ENCODE assay signal across 8 mouse cellular contexts in the genomic region with DNA sequence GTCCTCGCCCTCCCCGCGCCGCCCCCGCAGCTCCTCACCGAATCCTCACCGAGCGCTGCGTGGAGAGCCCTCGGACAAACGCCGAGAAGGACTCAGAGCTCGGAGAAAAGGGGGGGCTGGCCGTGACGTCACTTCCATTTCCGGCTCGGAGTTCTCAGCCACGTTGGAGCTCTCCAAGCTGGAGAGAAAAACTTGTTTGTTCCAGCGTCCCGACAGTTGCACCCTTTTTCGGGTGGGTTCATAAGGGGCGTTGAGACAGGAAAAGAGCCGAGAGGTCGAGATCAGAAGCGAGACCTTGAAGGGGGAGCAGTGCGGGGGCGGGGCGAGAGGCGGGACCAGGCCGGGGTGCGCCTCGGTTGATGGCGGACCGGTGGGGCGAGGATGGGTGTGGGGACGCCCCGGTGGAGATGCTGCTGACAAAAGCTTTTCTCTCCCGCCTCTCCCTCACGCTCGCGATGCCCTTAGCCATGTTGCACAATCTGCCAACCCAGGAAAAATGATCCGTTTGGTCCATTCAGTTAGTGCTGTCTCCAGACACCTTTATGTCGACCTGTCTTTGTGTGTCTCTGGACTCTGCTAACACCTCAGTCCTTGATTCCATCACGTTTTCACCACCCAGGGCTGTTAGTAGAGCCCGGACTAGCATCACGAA. TPM values are rescaled to one million over a fixed set of nuclear protein-coding genes. Genes with fewer than 3 reads are reported as not detected.
A peak's percentile ranks its signal among the peaks of the same experiment; 100 is the strongest.
DNase-seq lines count a peak whose midpoint lies in the region; ATAC-seq and TF ChIP-seq lines count a peak whose summit lies in the region.

A gene (minus strand): TSS at position 112 of the 652 bp plus-strand sequence.

- peak; percentile 91 for ATAC-seq in hindbrain, embryonic 12.5 days (ENCODE audit: low FRiP score)
- ATAC-seq in lung, postnatal 0 days = peak; percentile 91

- no peak for TF ChIP-seq CTCF in lung, postnatal 0 days (IDR thresholded peaks at IDR 0.05)

- peaks cover 17% of the 10 kb centered on the region; the same call in 1 of the 2 replicates for H3K36me3 ChIP-seq in hindbrain, embryonic 12.5 days
- no peaks in the 10 kb centered on the region for H3K36me3 ChIP-seq in lung, postnatal 0 days (ENCODE audit: insufficient read depth, low read length)

- peaks cover 32% of the 10 kb centered on the region for H3K4me1 ChIP-seq in hindbrain, embryonic 12.5 days
- H3K4me1 ChIP-seq in lung, postnatal 0 days (ENCODE audit: insufficient read depth, low read depth, low read length) = peaks cover 13% of the 10 kb centered on the region; the same call in 1 of the 2 replicates

- H3K27ac ChIP-seq in hindbrain, embryonic 12.5 days = peak within 1 kb of the TSS; percentile 97
- H3K27ac ChIP-seq in lung, postnatal 0 days (ENCODE audit: low read length) = peak within 1 kb of the TSS; percentile 91

- peak within 1 kb of the TSS; percentile 64 for H3K4me2 ChIP-seq in hindbrain, embryonic 12.5 days (replicated peaks)
- H3K4me2 ChIP-seq in lung, postnatal 0 days (replicated peaks; ENCODE audit: low read depth, low read length) = peak within 1 kb of the TSS; percentile 73

- TF ChIP-seq EP300 in lung, postnatal 0 days (IDR thresholded peaks at IDR 0.05) = peak; percentile 27; the same call in 1 of the 2 replicates

- H3K4me3 ChIP-seq in hindbrain, embryonic 12.5 days = peak within 1 kb of the TSS; percentile 73
- peak within 1 kb of the TSS; percentile 87 for H3K4me3 ChIP-seq in lung, postnatal 0 days (ENCODE audit: low read depth, low read length)

- under 1% methylated on average over 45 of the region's 46 CpGs for WGBS in hindbrain, embryonic 12.5 days
- under 1% methylated on average over 44 of the region's 46 CpGs for WGBS in lung, postnatal 0 days

- H3K9ac ChIP-seq in hindbrain, embryonic 12.5 days = peak within 1 kb of the TSS; percentile 85
- H3K9ac ChIP-seq in lung, postnatal 0 days (replicated peaks; ENCODE audit: low read depth) = peak within 1 kb of the TSS; percentile 95

- no peaks in the 10 kb centered on the region; the same call in 1 of the 2 replicates for H3K27me3 ChIP-seq in hindbrain, embryonic 12.5 days
- no peaks in the 10 kb centered on the region for H3K27me3 ChIP-seq in lung, postnatal 0 days (replicated peaks; ENCODE audit: insufficient read depth, low read length)

- DNase-seq in NIH3T3 (ENCODE audit: low read depth) = peak; percentile 92
- peak; percentile 97 for DNase-seq in cerebellum, postnatal 10 days
- DNase-seq in frontal cortex, postnatal 10 days (ENCODE audit: low spot score in 2 of 2) = peak; percentile 88 to 91
- DNase-seq in layer of hippocampus, postnatal 10 days (ENCODE audit: low spot score in 2 of 2) = peak; percentile 93 to 94
- peak; percentile 93 for DNase-seq in lung, postnatal 0 days (ENCODE audit: low spot score)
- DNase-seq in ovary, postnatal 10 days (ENCODE audit: low spot score) = peak; percentile 93
- peak; percentile 88 for DNase-seq in thymus, postnatal 0 days (ENCODE audit: low spot score)

- H3K9me3 ChIP-seq in hindbrain, embryonic 12.5 days (replicated peaks) = no peaks in the 10 kb centered on the region
- no peaks in the 10 kb centered on the region for H3K9me3 ChIP-seq in lung, postnatal 0 days (ENCODE audit: low read length)

RNA-seq across cellular contexts. Expression of the gene that starts here (rescaled TPM):
- polyA plus RNA-seq in hindbrain, embryonic 12.5 days (2016; fragmentation: Nextera tagmentation; extraction: Ambion mirVana) = 151 and 155 TPM in 2 replicates
- total RNA-seq in layer of hippocampus, postnatal 10 days (2021) = 10 to 100 TPM; 60.2 to 63.5 TPM
- polyA plus RNA-seq in lung, postnatal 0 days (2015; fragmentation: Nextera tagmentation; extraction: Ambion mirVana) = 63.8 and 73.4 TPM in 2 replicates
- 52.5 and 69.8 TPM in 2 replicates for polyA plus RNA-seq in thymus, postnatal 0 days (2015; fragmentation: Nextera tagmentation; extraction: Ambion mirVana)

Comparison
In these comparisons a context has a peak if more than half of its experiments do, and no peak if none do; other contexts are left out.
1. Peak in every context shown above with its lines: DNase-seq, ATAC-seq, H3K4me3 ChIP-seq and H3K27ac ChIP-seq.